Mouse (Mus musculus) heart, adult 11 months (tissue): ENCODE measurements around the gene Nsd1.

Experiments used
- DNase-seq: peaks from one replicate; pipeline ENCODE4 v3.0.0; 2022

Nsd1 gene

DNA sequence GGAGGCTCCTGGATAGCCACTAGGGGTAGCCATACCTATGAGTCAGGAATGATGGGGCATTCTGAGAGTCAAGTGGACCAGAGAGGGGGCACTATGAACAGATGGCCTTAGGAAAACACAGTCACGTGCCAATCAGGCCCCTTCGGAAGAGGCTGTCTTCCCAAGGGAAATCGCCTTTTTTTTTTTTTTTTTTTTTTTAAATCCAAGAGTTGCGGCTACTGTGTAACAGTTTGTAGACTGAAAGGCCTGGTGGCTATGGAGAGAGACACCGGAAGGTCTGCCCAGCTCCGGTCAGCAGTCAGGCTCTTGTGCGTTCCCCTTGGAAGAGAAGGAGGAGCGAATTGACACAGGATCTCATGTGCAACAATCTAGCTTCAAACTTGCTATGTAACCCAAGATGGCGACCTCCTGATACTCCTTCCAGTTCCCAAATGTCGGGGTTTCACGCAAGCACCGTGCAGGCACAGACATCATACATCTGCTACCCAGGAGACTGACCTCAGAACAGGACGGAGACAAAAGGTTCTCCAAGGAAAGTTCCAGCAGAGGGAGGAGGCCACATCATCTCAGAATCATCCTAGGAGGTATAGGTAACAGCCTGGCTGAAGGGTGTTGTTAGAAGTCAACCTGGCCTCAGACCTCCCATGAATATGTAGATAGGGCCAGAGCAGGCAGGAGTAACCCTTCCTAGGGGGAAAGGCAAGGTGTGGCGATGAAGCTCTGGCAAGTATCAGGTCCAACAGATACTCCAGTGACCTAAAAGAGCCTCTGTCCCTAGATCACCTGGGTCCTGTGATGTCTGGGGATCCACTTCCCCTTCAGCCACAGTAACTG is 121.2 kb downstream of the Nsd1 start:
- DNase-seq: no peak

- DNase-seq: no peak
Measured at GRCm38 (mm10) chr13:55332331-55332730, 122.7 kb downstream of the Nsd1 start.

GRCm38 (mm10) chr13:55335701-55336100 is 126.1 kb downstream of the Nsd1 start:
- DNase-seq: no peak

GRCm38 (mm10) chr13:55337341-55337975 is 127.9 kb downstream of the Nsd1 start:
- no peak for DNase-seq

- no peak for DNase-seq
Measured at GRCm38 (mm10) chr13:55338131-55339054, 128.8 kb downstream of the Nsd1 start.

GRCm38 (mm10) chr13:55339259-55339658 is 129.7 kb downstream of the Nsd1 start:
- no peak for DNase-seq

- no peak for DNase-seq
Measured at GRCm38 (mm10) chr13:55342469-55342868, 132.9 kb downstream of the Nsd1 start.

DNA sequence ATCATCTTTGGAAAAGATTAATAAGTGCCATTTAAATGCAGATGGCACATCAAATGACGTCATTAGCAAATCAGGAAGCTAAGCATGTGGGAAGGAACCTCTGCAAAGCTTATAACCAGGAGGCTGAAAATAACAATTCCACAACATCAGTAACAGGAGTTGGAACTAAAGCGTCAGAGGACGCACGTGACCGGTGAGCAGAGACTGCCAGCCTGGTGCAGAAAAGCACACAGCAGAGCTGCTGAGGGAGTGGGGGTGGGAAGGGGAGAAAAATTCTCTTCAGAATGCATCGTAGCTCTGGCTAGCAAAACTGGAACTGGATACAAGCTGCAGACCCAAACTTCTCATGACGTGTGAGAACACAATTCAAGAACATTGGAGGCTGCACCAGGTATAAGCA is 134.7 kb downstream of the Nsd1 start:
- DNase-seq: no peak

DNA sequence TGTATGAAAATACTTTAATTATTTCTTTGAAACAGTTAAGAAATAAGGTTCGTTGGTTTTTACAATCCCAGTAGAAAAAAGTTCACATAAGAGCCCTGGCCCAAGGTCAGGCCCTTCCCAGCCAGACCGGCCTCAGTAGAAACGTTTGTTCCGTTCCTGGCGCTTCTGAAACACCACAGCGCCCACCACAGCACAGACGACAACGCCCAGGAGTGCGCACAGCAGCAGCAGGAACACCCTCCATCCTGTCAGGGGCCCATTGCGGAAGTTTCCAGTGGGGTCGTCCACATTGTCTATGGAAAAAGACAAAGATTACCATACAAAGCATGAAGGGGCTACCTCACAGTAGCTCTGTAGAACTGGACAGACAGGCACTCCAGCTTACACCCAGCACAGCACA is 137.2 kb downstream of the Nsd1 start:
- DNase-seq: no peak

DNA sequence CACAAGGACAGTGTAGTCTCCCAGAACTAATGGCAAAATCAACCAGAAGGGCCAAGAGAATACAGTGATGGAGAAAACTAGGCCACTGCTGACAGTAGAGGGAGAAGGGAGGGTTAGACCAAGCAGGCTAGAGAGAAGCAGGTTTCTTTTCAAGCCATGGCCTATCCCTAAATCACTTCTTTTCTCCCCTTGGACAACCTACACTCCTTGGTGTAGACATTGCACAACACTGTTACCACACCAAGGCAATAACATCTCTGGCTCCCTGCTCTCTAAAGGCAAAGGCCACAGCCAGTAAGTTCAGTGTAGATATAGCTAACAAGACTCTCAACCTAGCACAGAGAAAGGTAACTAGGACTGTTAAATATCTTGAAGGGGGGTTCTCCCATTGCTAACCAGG is 151.6 kb downstream of the Nsd1 start:
- DNase-seq: no peak

DNA sequence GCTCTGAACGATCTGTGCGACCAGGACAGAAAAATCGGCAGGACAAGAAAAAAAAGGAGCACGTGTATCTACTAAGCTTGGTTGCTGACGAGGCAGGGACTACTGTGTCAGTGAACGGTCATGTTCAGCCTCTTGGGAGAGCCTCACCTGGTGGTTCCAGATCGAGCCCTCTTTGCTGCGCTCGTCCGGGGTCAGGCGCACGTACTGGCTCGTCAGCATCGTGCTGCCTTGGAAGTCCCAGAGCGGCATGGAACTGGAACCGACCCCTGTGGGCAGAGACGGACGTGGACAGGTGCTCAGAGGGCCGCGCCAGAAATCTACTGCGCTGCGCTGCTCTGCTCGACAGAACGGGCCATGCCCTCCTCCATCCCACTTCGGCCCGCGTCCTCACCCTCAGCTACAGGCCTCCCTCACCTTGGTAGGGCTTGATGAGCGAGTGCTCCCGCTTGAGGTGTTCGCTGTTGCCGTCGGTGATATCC is 152.4 kb downstream of the Nsd1 start:
- DNase-seq: no peak

DNA sequence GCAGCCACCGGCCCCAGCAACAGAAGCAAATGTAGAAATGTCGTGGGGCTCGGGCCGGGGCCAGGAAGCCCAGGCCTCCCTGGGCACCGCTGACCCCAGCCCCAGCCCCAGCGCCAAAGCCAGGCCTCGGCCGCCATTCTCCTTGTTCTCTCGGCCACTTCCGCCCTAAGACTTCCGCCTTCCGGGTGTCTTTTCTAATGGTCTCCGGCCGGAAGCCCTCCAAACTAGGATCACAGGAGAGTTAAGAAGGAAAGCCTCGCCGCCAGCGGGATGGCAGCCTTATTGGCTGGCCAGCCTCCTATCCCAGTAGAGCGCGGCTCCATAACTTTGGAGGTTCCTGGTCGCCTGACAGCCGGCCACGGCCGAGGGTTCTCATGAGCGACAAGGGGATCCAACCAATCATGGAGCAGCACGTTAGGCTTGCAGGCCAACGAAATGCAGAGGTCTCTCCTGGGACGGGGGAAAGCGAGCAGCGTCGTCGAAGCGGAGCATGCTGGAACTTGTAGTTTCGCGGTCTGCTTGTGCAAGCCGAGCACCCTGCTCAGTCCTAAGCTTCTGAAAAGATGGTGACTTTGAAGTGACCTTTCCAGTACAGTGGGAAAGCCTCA is 153.0 kb downstream of the Nsd1 start, which contains the start of gene Lman2:
Gene Lman2 (minus strand): TSS at position 331 of the 608 bp plus-strand sequence.
- peak; percentile 100 for DNase-seq
